ENCODE assay signal across 10 mouse cellular contexts in genomic region chr10:79910556-79910955, GRCm38 (mm10). TPM values are rescaled to one million over a fixed set of nuclear protein-coding genes. Genes with fewer than 3 reads are reported as not detected.
DNase-seq lines count a peak whose midpoint lies in the region; ATAC-seq and TF ChIP-seq lines count a peak whose summit lies in the region.
"Had no signal": no experiment of that assay in that cellular context is flagged by ENCODE, and none has a peak within 500 bp of the region (broad histone marks: within the 10 kb centered on the region; RNA-seq: fewer than 3 reads in every experiment).

Gene Gm26602 (plus strand): TSS chr10:79910856.

- H3K27me3 ChIP-seq in heart, postnatal 0 days (ENCODE audit: control insufficient read depth, insufficient read depth, low read length) = no peaks in the 10 kb centered on the region
- no peaks in the 10 kb centered on the region for H3K27me3 ChIP-seq in embryonic facial prominence, embryonic 12.5 days
- H3K27me3 ChIP-seq in hindbrain, embryonic 12.5 days = no peaks in the 10 kb centered on the region
- no peaks in the 10 kb centered on the region for H3K27me3 ChIP-seq in midbrain, embryonic 13.5 days

- peaks cover 19% of the 10 kb centered on the region for H3K4me1 ChIP-seq in heart, postnatal 0 days (ENCODE audit: control insufficient read depth, insufficient read depth)
- peaks cover 23% of the 10 kb centered on the region for H3K4me1 ChIP-seq in embryonic facial prominence, embryonic 12.5 days
- peaks cover 26% of the 10 kb centered on the region for H3K4me1 ChIP-seq in hindbrain, embryonic 12.5 days
- peaks cover 37% of the 10 kb centered on the region for H3K4me1 ChIP-seq in midbrain, embryonic 13.5 days (replicated peaks)

- no peaks in the 10 kb centered on the region for H3K9me3 ChIP-seq in heart, postnatal 0 days (replicated peaks; ENCODE audit: control insufficient read depth, low read length)
- H3K9me3 ChIP-seq in embryonic facial prominence, embryonic 12.5 days = no peaks in the 10 kb centered on the region
- no peaks in the 10 kb centered on the region for H3K9me3 ChIP-seq in hindbrain, embryonic 12.5 days (replicated peaks)
- H3K9me3 ChIP-seq in midbrain, embryonic 13.5 days = no peaks in the 10 kb centered on the region

- no peak for TF ChIP-seq CTCF in heart, postnatal 0 days (IDR thresholded peaks at IDR 0.05; ENCODE audit: low read depth)

- WGBS in heart, postnatal 0 days = 93% methylated on average over 4 of the region's 4 CpGs
- WGBS in embryonic facial prominence, embryonic 12.5 days = 89% methylated on average over 4 of the region's 4 CpGs
- 96% methylated on average over 4 of the region's 4 CpGs for WGBS in hindbrain, embryonic 12.5 days
- WGBS in midbrain, embryonic 13.5 days = 98% methylated on average over 4 of the region's 4 CpGs

- 0 out of 2 replicates have a peak within 1 kb of the TSS, but pooled peaks have one; percentile 82 for H3K9ac ChIP-seq in heart, postnatal 0 days (replicated peaks; ENCODE audit: low read depth, low read length)
- H3K9ac ChIP-seq in embryonic facial prominence, embryonic 12.5 days = peak within 1 kb of the TSS; percentile 10; the same call in 1 of the 2 replicates
- no peak within 1 kb of the TSS for H3K9ac ChIP-seq in hindbrain, embryonic 12.5 days
- H3K9ac ChIP-seq in midbrain, embryonic 13.5 days (replicated peaks) = peak within 1 kb of the TSS; percentile 59

- no peak within 1 kb of the TSS for H3K27ac ChIP-seq in heart, postnatal 0 days (ENCODE audit: low read depth)
- peak within 1 kb of the TSS; percentile 73; the same call in 1 of the 2 replicates for H3K27ac ChIP-seq in embryonic facial prominence, embryonic 12.5 days
- peak within 1 kb of the TSS; percentile 77; the same call in 1 of the 2 replicates for H3K27ac ChIP-seq in hindbrain, embryonic 12.5 days
- H3K27ac ChIP-seq in midbrain, embryonic 13.5 days = peak within 1 kb of the TSS; percentile 88

- DNase-seq in heart, postnatal 0 days (ENCODE audit: low spot score) = no peak
- DNase-seq in heart, postnatal 25 days (ENCODE audit: low spot score) = no peak
- DNase-seq in frontal cortex, postnatal 25 days (ENCODE audit: low spot score in 2 of 2) = no peak
- DNase-seq in layer of hippocampus, adult 9-11 months = no peak
- no peak for DNase-seq in cerebellum, adult 18-20 months
- DNase-seq: kidney, postnatal 25 days had no signal

- no peak for TF ChIP-seq EP300 in heart, postnatal 0 days (IDR thresholded peaks at IDR 0.05; ENCODE audit: low read depth)

- H3K4me3 ChIP-seq in heart, postnatal 0 days (ENCODE audit: low read depth, low read length) = no peak within 1 kb of the TSS
- no peak within 1 kb of the TSS for H3K4me3 ChIP-seq in embryonic facial prominence, embryonic 12.5 days
- H3K4me3 ChIP-seq in hindbrain, embryonic 12.5 days = no peak within 1 kb of the TSS
- no peak within 1 kb of the TSS; the same call in 1 of the 2 replicates for H3K4me3 ChIP-seq in midbrain, embryonic 13.5 days (replicated peaks)

- intact Hi-C loops in heart, postnatal 25 days (cut with DNase I) = no loop called here

- peaks cover 32% of the 10 kb centered on the region for H3K36me3 ChIP-seq in heart, postnatal 0 days (replicated peaks; ENCODE audit: control insufficient read depth, insufficient read depth, low read length)
- H3K36me3 ChIP-seq in embryonic facial prominence, embryonic 12.5 days = peaks cover 39% of the 10 kb centered on the region
- H3K36me3 ChIP-seq in hindbrain, embryonic 12.5 days = peaks cover 44% of the 10 kb centered on the region
- peaks cover 36% of the 10 kb centered on the region for H3K36me3 ChIP-seq in midbrain, embryonic 13.5 days

- ATAC-seq in heart, postnatal 0 days (ENCODE audit: insufficient read depth, low read depth) = no peak
- ATAC-seq in embryonic facial prominence, embryonic 12.5 days (ENCODE audit: insufficient number of reproducible peaks, insufficient read depth, low FRiP score, low TSS enrichment) = no peak
- ATAC-seq in hindbrain, embryonic 12.5 days (ENCODE audit: low FRiP score) = no peak
- no peak for ATAC-seq in midbrain, embryonic 13.5 days

- no peak within 1 kb of the TSS for H3K4me2 ChIP-seq in heart, postnatal 0 days (ENCODE audit: low read depth, low read length)
- H3K4me2 ChIP-seq in embryonic facial prominence, embryonic 12.5 days (replicated peaks) = no peak within 1 kb of the TSS
- H3K4me2 ChIP-seq in hindbrain, embryonic 12.5 days (replicated peaks) = no peak within 1 kb of the TSS
- H3K4me2 ChIP-seq in midbrain, embryonic 13.5 days (replicated peaks) = 0 out of 2 replicates have a peak within 1 kb of the TSS, but pooled peaks have one; percentile 47

RNA-seq across cellular contexts. Expression of gene Gm26602, which starts in this region (rescaled TPM):
- total RNA-seq in heart, postnatal 0 days (2014; rRNA removed; ENCODE audit: low replicate concordance) = not detected in 2 replicates
- 4.0 and 6.0 TPM in 2 replicates for polyA plus RNA-seq in heart, postnatal 0 days (2015; fragmentation: Nextera tagmentation; extraction: Ambion mirVana)
- not detected for total RNA-seq in heart, postnatal 25 days (2021)
- polyA plus RNA-seq in embryonic facial prominence, embryonic 12.5 days (2016; fragmentation: Nextera tagmentation; extraction: Ambion mirVana) = 5.0 and 18.8 TPM in 2 replicates
- polyA plus RNA-seq in hindbrain, embryonic 12.5 days (2016; fragmentation: Nextera tagmentation; extraction: Ambion mirVana) = 25.5 and 54.9 TPM in 2 replicates
- 17.5 and 34.1 TPM in 2 replicates for polyA plus RNA-seq in midbrain, embryonic 13.5 days (2015; fragmentation: Nextera tagmentation; extraction: Ambion mirVana)
- total RNA-seq: gastrocnemius, adult 8-10 months had no signal
